Mouse (Mus musculus) stomach, postnatal 0 days (tissue): ENCODE measurements around the gene Acvrl1. TPM values are rescaled to one million over a fixed set of nuclear protein-coding genes. Genes with fewer than 3 reads are reported as not detected.

Source experiments
- ATAC-seq: fragments of 200-750 bp; cut with Nextera tagmentation; 2 replicates; pipeline ENCODE4 v1.8.0; 2017; ENCODE audit not compliant: low FRiP score, low TSS enrichment
- DNase-seq: peaks from one replicate; pipeline ENCODE4 v3.0.0-alpha.2; 2016; ENCODE audit warnings: low spot score
- H3K27ac ChIP-seq: fragments of 300-500 bp; sonication (generic); replicated peaks from 2 replicates; pipeline ENCODE4 v1.5.1; 2014; ENCODE audit warnings: mild to moderate bottlenecking, control low read depth
- H3K27me3 ChIP-seq: fragments of 300-500 bp; sonication (generic); 2 replicates; pipeline ENCODE4 v1.6.1; 2014; ENCODE audit warnings: low read length; ENCODE audit not compliant: control insufficient read depth, insufficient read depth
- H3K36me3 ChIP-seq: fragments of 300-500 bp; sonication (generic); 2 replicates; pipeline ENCODE4 v1.6.1; 2014; ENCODE audit warnings: low read length, mixed read lengths; ENCODE audit not compliant: control insufficient read depth, insufficient read depth
- H3K4me1 ChIP-seq: fragments of 300-500 bp; sonication (generic); replicated peaks from 2 replicates; pipeline ENCODE4 v1.6.1; 2014; ENCODE audit warnings: antibody characterized with exemption; ENCODE audit not compliant: control insufficient read depth, insufficient read depth
- H3K4me2 ChIP-seq: fragments of 300-500 bp; sonication (generic); replicated peaks from 2 replicates; pipeline ENCODE4 v1.6.1; 2014; ENCODE audit warnings: low read depth, mild to moderate bottlenecking, control low read depth, moderate library complexity
- H3K4me3 ChIP-seq: fragments of 300-500 bp; sonication (generic); 2 replicates; pipeline ENCODE4 v1.5.1; 2014; ENCODE audit warnings: low read depth, low read length, control low read depth
- H3K9ac ChIP-seq: fragments of 300-500 bp; sonication (generic); 2 replicates; pipeline ENCODE4 v1.6.1; 2014; ENCODE audit warnings: mild to moderate bottlenecking, low read length, control low read depth, mixed read lengths
- H3K9me3 ChIP-seq: fragments of 300-500 bp; sonication (generic); 2 replicates; pipeline ENCODE4 v1.6.1; 2016; ENCODE audit warnings: low read length; ENCODE audit not compliant: control insufficient read depth
- CTCF ChIP-seq: IDR thresholded peaks from 2 replicates; pipeline ENCODE4 v1.5.1; 2016; ENCODE audit warnings: antibody characterized with exemption, low read depth, mild to moderate bottlenecking, moderate library complexity
- EP300 ChIP-seq: optimal IDR thresholded peaks from 2 replicates; pipeline ENCODE3; 2016; ENCODE audit warnings: antibody characterized with exemption
- WGBS: fragments of 180-500 bp; shearing (Covaris S2); extraction: QIAGEN DNeasy Blood & Tissue Kit; methylation state at CpG from one replicate; pipeline ENCODE4 v1.1.7; 2014; 5-methylcytosine and 5-hydroxymethylcytosine counted together
- polyA plus RNA-seq: library from polyadenylated mRNA; unstranded; fragments of >200 nt; fragmentation: Nextera tagmentation; extraction: Ambion mirVana; gene quantifications from 2 replicates; pipeline ENCODE4 v1.2.1, GENCODE M21; 2015

Gene Acvrl1
- polyA plus RNA-seq, 1 experiment from 2014 or later: 15.2 TPM

- no peaks in the 10 kb centered on the region for H3K36me3 ChIP-seq
- no peak for TF ChIP-seq EP300
- no peak for TF ChIP-seq CTCF
- WGBS: 49% methylated on average over 25 of the region's 25 CpGs
- no peak overlapping the region for H3K4me2 ChIP-seq
- no peaks in the 10 kb centered on the region for H3K27me3 ChIP-seq
- H3K9ac ChIP-seq: no peak overlapping the region
- H3K4me3 ChIP-seq: no peak overlapping the region
- DNase-seq: no peak
- no peak overlapping the region for H3K27ac ChIP-seq
- no peaks in the 10 kb centered on the region for H3K9me3 ChIP-seq
- ATAC-seq: 0 out of 2 replicates have a peak, but pooled peaks have one; percentile 27
- H3K4me1 ChIP-seq: 0 out of 2 replicates have a peak, but pooled peaks cover 4% of the 10 kb centered on the region
These were observed 35.3 kb upstream of the Acvrl1 start for GRCm38 (mm10) chr15:101092829-101093648.

- TF ChIP-seq CTCF (no peak), EP300 (no peak)
- no peak overlapping the region for H3K4me2 ChIP-seq
- no peak overlapping the region for H3K27ac ChIP-seq
- H3K27me3 ChIP-seq: no peaks in the 10 kb centered on the region
- WGBS: 57% methylated on average over 6 of the region's 6 CpGs
- ATAC-seq: no peak
- 0 out of 2 replicates have a peak, but pooled peaks cover 4% of the 10 kb centered on the region for H3K4me1 ChIP-seq
- DNase-seq: no peak
- H3K9ac ChIP-seq: no peak overlapping the region
- no peak overlapping the region for H3K4me3 ChIP-seq
- H3K36me3 ChIP-seq: no peaks in the 10 kb centered on the region
- H3K9me3 ChIP-seq: no peaks in the 10 kb centered on the region
These were observed 34.3 kb upstream of the Acvrl1 start for GRCm38 (mm10) chr15:101093988-101094387.

GRCm38 (mm10) chr15:101094979-101095378 lies 33.3 kb upstream of the Acvrl1 start:
- Histone ChIP-seq H3K4me3 (no peak overlapping the region), H3K36me3 (no peaks in the 10 kb centered on the region), H3K9ac (no peak overlapping the region), H3K27me3 (no peaks in the 10 kb centered on the region), H3K27ac (no peak overlapping the region), H3K9me3 (no peaks in the 10 kb centered on the region), H3K4me2 (no peak overlapping the region), H3K4me1 (0 out of 2 replicates have a peak, but pooled peaks cover 4% of the 10 kb centered on the region)
- DNase-seq (no peak), ATAC-seq (no peak)
- whole genome bisulfite sequencing: 67% methylated on average over 9 of the region's 9 CpGs
- TF ChIP-seq CTCF (no peak), EP300 (no peak)

- WGBS: 68% methylated on average over 3 of the region's 3 CpGs
- H3K9ac ChIP-seq: no peak overlapping the region
- TF ChIP-seq CTCF (no peak), EP300 (no peak)
- H3K27ac ChIP-seq: no peak overlapping the region
- no peaks in the 10 kb centered on the region for H3K27me3 ChIP-seq
- H3K4me2 ChIP-seq: no peak overlapping the region
- DNase-seq (no peak), ATAC-seq (no peak)
- 0 out of 2 replicates have a peak, but pooled peaks cover 4% of the 10 kb centered on the region for H3K4me1 ChIP-seq
- H3K36me3 ChIP-seq: no peaks in the 10 kb centered on the region
- no peaks in the 10 kb centered on the region for H3K9me3 ChIP-seq
- no peak overlapping the region for H3K4me3 ChIP-seq
These were observed 32.9 kb upstream of the Acvrl1 start for GRCm38 (mm10) chr15:101095392-101095791.

GRCm38 (mm10) chr15:101097985-101098651 lies 30.2 kb upstream of the Acvrl1 start:
- peak overlapping the region; percentile 37; the same call in 1 of the 2 replicates for H3K4me2 ChIP-seq
- WGBS: 21% methylated on average over 28 of the region's 28 CpGs
- H3K27ac ChIP-seq: no peak overlapping the region
- H3K9me3 ChIP-seq: no peaks in the 10 kb centered on the region
- H3K4me3 ChIP-seq: no peak overlapping the region
- no peaks in the 10 kb centered on the region for H3K27me3 ChIP-seq
- no peak; the same call in 1 of the 2 replicates for ATAC-seq
- no peaks in the 10 kb centered on the region for H3K36me3 ChIP-seq
- TF ChIP-seq CTCF (no peak), EP300 (no peak)
- peak; percentile 38 for DNase-seq
- peak overlapping the region; percentile 23; the same call in 1 of the 2 replicates for H3K9ac ChIP-seq
- 0 out of 2 replicates have a peak, but pooled peaks cover 2% of the 10 kb centered on the region for H3K4me1 ChIP-seq

GRCm38 (mm10) chr15:101100996-101101395 lies 27.3 kb upstream of the Acvrl1 start:
- Histone ChIP-seq H3K27me3 (no peaks in the 10 kb centered on the region), H3K36me3 (no peaks in the 10 kb centered on the region), H3K4me3 (no peak overlapping the region), H3K4me2 (no peak overlapping the region), H3K4me1 (0 out of 2 replicates have a peak, but pooled peaks cover 2% of the 10 kb centered on the region), H3K9me3 (no peaks in the 10 kb centered on the region), H3K27ac (no peak overlapping the region), H3K9ac (no peak overlapping the region)
- TF ChIP-seq EP300 (no peak), CTCF (no peak)
- DNase-seq (no peak), ATAC-seq (no peak)
- WGBS: 79% methylated on average over 3 of the region's 3 CpGs
